Mouse (Mus musculus) embryonic facial prominence, embryonic 12.5 days (tissue): ENCODE data around the gene Lsamp. TPM values are rescaled to one million over a fixed set of nuclear protein-coding genes. Genes with fewer than 3 reads are reported as not detected.
A peak's percentile ranks its signal among the peaks of the same experiment; 100 is the strongest.

Experiments used
- ATAC-seq: fragments of 200-750 bp; cut with Nextera tagmentation; 2 replicates; pipeline ENCODE4 v1.8.0; 2017; ENCODE audit not compliant: insufficient number of reproducible peaks, insufficient read depth, low FRiP score, low TSS enrichment
- H3K27ac ChIP-seq: fragments of 300-500 bp; sonication (generic); 2 replicates; pipeline ENCODE4 v1.5.1; 2016; ENCODE audit warnings: mild to moderate bottlenecking
- H3K27me3 ChIP-seq: fragments of 300-500 bp; sonication (generic); 2 replicates; pipeline ENCODE4 v1.6.1; 2016; ENCODE audit warnings: mild to moderate bottlenecking, moderate library complexity
- H3K36me3 ChIP-seq: fragments of 300-500 bp; sonication (generic); 2 replicates; pipeline ENCODE4 v1.6.1; 2016; ENCODE audit warnings: mild to moderate bottlenecking
- H3K4me1 ChIP-seq: fragments of 300-500 bp; sonication (generic); 2 replicates; pipeline ENCODE4 v1.6.1; 2016
- H3K4me2 ChIP-seq: fragments of 300-500 bp; sonication (generic); replicated peaks from 2 replicates; pipeline ENCODE4 v1.6.1; 2016; ENCODE audit warnings: mild to moderate bottlenecking, moderate library complexity
- H3K4me3 ChIP-seq: fragments of 300-500 bp; sonication (generic); 2 replicates; pipeline ENCODE4 v1.5.1; 2016; ENCODE audit warnings: mild to moderate bottlenecking
- H3K9ac ChIP-seq: fragments of 300-500 bp; sonication (generic); 2 replicates; pipeline ENCODE4 v1.6.1; 2016; ENCODE audit warnings: mild to moderate bottlenecking, moderate library complexity
- H3K9me3 ChIP-seq: fragments of 300-500 bp; sonication (generic); 2 replicates; pipeline ENCODE4 v1.6.1; 2016; ENCODE audit warnings: mild to moderate bottlenecking, moderate library complexity
- WGBS: fragments of 180-500 bp; shearing (Covaris S2); methylation state at CpG from one replicate; pipeline ENCODE4 v1.1.7; 2016; 5-methylcytosine and 5-hydroxymethylcytosine counted together
- polyA plus RNA-seq: library from polyadenylated mRNA; unstranded; fragments of >200 nt; fragmentation: Nextera tagmentation; extraction: Ambion mirVana; gene quantifications from 2 replicates; pipeline ENCODE4 v1.2.1, GENCODE M21; 2016

Lsamp gene
- polyA plus RNA-seq, 1 experiment from 2014 or later, result 11.5 TPM

DNA sequence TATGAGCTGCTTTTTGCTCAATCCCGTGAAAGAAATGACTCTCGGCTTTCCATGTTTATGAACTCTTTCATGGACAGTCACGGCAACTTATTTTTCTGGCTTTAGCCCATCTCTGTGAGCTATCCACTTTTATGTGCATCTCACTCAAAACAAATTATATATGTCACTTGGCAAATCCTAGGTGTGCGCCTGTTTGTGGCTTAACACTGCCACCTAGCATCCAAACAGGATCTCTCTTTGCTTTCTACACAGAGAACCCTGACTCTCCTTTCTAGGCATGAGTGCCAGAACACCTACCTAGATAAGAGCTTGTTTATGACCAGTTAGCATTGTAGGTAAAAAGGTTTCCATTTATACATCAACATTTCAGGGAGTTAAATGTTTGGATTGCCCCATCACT is 1146.9 kb downstream of the Lsamp start:
- no peak for ATAC-seq
- WGBS, result 75% methylated on average over 4 of the region's 4 CpGs
- no peaks in the 10 kb centered on the region; the same call in 1 of the 2 replicates for H3K4me1 ChIP-seq
- no peak overlapping the region for H3K9ac ChIP-seq
- H3K4me3 ChIP-seq, result no peak overlapping the region
- H3K9me3 ChIP-seq, result no peaks in the 10 kb centered on the region
- no peaks in the 10 kb centered on the region for H3K36me3 ChIP-seq
- H3K27me3 ChIP-seq, result no peaks in the 10 kb centered on the region
- no peak overlapping the region for H3K27ac ChIP-seq
- no peak overlapping the region for H3K4me2 ChIP-seq

DNA sequence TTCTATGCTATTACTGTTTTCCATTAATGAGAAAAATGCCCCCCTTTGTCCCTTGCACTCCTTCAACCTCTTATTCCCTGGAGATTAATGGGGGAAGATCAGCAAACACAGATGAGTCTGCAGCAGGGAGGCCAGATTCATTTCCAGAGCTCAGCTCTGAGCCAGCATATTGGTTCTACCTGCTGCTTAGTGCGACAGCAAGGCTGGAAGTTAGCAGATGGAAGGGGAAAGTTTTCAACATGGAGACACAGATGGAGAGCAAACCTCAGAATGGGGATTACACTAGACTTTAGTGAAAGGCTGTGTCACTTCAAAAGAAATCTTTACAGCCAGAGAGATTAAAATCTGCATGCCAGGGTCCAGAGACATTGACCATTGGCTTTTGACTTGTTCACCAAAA is 1188.7 kb downstream of the Lsamp start:
- Histone ChIP-seq H3K4me3 (no peak overlapping the region), H3K9ac (no peak overlapping the region), H3K27me3 (no peaks in the 10 kb centered on the region), H3K27ac (no peak overlapping the region), H3K9me3 (no peaks in the 10 kb centered on the region), H3K4me1 (no peaks in the 10 kb centered on the region), H3K36me3 (no peaks in the 10 kb centered on the region), H3K4me2 (no peak overlapping the region)
- no peak for ATAC-seq
- 80% methylated on average over 1 of the region's 1 CpGs for WGBS

DNA sequence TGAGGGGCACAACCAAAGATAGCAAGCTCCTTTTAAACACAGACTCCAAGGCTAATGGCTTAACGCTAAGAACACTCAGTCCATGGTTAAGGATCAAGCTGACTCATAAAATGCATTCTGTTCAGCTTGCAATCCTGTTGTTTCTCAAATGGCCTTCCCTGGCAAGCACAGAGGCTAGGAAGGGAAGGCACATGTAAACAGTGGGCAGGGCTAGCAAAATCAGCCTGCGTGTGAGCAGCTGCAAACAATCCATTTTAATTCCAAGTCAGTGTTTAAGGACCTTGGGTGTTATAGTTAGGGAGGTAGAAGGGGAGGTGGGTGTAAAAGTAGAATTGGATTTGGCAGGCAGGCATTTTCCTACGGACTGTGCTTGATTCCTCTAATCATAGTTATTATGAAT is 1195.4 kb downstream of the Lsamp start:
- H3K4me3 ChIP-seq, result no peak overlapping the region
- 0 out of 2 replicates have a peak, but pooled peaks have one; percentile 28 for ATAC-seq
- H3K27me3 ChIP-seq, result no peaks in the 10 kb centered on the region
- no peak overlapping the region for H3K27ac ChIP-seq
- no peak overlapping the region for H3K4me2 ChIP-seq
- H3K36me3 ChIP-seq, result no peaks in the 10 kb centered on the region
- H3K9me3 ChIP-seq, result no peaks in the 10 kb centered on the region
- H3K9ac ChIP-seq, result no peak overlapping the region
- no peaks in the 10 kb centered on the region for H3K4me1 ChIP-seq
- 44% methylated on average over 3 of the region's 3 CpGs for WGBS

DNA sequence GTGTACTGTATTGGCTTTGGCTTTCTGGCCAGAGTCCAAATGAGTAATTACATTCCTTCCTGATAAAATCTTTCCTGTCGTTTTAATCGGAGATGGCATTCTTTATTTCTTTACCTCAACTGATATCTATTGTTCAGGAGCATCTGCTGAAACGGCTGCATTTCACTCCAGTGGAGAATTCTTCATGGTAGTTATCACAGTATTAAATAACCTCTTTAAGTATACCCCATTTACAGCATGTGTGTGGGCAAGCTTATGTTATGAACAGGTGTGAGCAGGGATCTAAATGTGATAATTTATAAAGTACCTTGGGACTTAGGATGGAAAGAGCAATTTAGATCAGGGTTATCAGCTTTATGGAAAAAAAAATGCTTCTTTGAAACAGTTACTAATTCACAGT is 1196.7 kb downstream of the Lsamp start:
- WGBS, result 50% methylated on average over 3 of the region's 3 CpGs
- H3K9ac ChIP-seq, result no peak overlapping the region
- no peak overlapping the region for H3K4me3 ChIP-seq
- H3K4me1 ChIP-seq, result no peaks in the 10 kb centered on the region
- H3K27ac ChIP-seq, result no peak overlapping the region
- no peaks in the 10 kb centered on the region for H3K9me3 ChIP-seq
- no peak for ATAC-seq
- H3K36me3 ChIP-seq, result no peaks in the 10 kb centered on the region
- H3K27me3 ChIP-seq, result no peaks in the 10 kb centered on the region
- no peak overlapping the region for H3K4me2 ChIP-seq

DNA sequence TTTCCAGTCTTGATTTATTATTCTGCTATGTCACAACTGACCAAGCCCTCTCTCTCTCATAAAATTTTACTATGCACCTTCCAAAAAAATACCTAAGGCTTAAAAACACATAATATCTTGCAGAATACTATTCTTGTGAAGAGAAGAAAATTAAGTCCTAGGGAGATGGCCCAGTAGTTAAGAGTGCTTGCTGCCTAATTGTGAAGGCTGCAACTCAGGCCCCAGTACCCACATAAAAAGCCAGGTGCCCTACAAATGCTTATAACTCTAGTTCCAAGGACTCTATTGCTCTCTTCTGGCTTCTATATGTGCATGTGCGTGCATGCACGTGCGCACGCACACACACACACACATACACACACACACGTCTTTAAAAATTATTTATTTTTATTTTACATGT is 1225.9 kb downstream of the Lsamp start:
- ATAC-seq, result no peak

DNA sequence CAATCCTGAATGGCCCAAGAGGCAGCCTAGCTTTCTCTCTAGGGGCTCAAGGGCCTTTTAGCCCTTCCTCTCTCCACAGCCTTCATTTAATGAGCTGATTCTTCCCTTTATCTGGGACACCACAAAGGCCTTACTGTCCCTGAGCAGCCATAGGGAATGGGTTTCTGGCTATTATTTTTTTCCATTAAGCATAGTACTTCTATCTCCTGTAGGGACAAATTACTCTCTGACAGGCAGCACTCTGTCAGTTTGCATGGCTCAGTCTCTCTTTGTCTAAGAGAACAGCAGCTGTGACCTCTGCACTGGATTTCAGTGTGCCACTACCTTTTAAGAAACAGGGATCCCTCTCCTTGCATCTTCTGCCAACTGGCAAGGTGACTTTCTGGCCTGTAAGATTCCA is 1251.7 kb downstream of the Lsamp start:
- no peak for ATAC-seq
- Histone ChIP-seq H3K36me3 (no peaks in the 10 kb centered on the region), H3K27ac (no peak overlapping the region), H3K27me3 (no peaks in the 10 kb centered on the region), H3K9me3 (no peaks in the 10 kb centered on the region), H3K9ac (no peak overlapping the region), H3K4me3 (no peak overlapping the region), H3K4me2 (no peak overlapping the region), H3K4me1 (no peaks in the 10 kb centered on the region)

More for the DNA sequence above, 1225.9 kb downstream of the Lsamp start:
- Histone ChIP-seq H3K9me3 (no peaks in the 10 kb centered on the region), H3K36me3 (no peaks in the 10 kb centered on the region), H3K4me1 (no peaks in the 10 kb centered on the region), H3K9ac (no peak overlapping the region), H3K27me3 (no peaks in the 10 kb centered on the region), H3K4me2 (no peak overlapping the region), H3K27ac (no peak overlapping the region), H3K4me3 (no peak overlapping the region)
- 93% methylated on average over 5 of the region's 5 CpGs for WGBS

DNA sequence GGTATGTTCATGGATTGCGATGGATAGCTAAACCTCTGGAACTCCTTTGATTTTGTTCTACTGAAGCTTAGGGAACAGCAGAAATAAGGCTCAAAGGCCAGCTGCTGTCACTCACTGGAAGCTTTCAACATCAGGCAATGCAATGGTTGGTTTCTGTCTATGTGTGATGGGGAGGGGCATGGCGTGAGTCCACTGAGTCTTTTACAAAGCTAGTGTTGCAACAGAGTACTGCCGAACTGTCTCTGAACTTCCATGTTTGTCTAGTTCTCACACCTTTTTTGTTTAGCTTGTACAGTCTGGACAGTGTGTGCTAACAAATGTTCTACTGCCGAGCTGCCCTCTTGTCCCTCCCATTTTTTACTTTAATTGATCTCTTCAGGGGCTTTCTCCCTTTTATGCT is 1258.7 kb downstream of the Lsamp start:
- WGBS, result 80% methylated on average over 4 of the region's 4 CpGs
- H3K27me3 ChIP-seq, result no peaks in the 10 kb centered on the region
- no peak overlapping the region for H3K4me2 ChIP-seq
- no peaks in the 10 kb centered on the region for H3K9me3 ChIP-seq
- no peaks in the 10 kb centered on the region for H3K36me3 ChIP-seq
- H3K4me1 ChIP-seq, result no peaks in the 10 kb centered on the region
- no peak overlapping the region for H3K4me3 ChIP-seq
- no peak overlapping the region for H3K9ac ChIP-seq
- ATAC-seq, result no peak
- H3K27ac ChIP-seq, result no peak overlapping the region

DNA sequence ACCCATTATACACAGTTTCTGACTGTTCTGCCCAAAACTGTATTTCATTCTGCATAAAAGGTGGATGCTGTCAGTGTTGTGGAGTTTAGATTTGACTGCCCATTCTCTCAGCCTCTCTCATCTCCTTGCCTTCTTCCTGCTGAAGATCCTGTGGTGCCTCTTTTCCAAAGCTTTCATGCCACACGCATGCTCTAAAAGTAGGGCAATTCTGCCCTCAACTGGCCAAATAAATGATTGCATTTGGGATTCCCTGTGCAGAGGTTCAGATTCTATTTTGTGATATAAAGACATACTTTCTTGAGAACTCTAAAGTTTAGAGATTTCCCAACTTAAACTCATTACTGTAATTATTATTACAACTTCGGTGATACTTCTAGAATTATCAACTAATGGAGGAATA is 1260.5 kb downstream of the Lsamp start:
- H3K4me2 ChIP-seq, result no peak overlapping the region
- no peaks in the 10 kb centered on the region for H3K27me3 ChIP-seq
- no peaks in the 10 kb centered on the region for H3K4me1 ChIP-seq
- no peak for ATAC-seq
- 13% methylated on average over 2 of the region's 2 CpGs for WGBS
- no peak overlapping the region for H3K4me3 ChIP-seq
- H3K9ac ChIP-seq, result no peak overlapping the region
- no peak overlapping the region for H3K27ac ChIP-seq
- no peaks in the 10 kb centered on the region for H3K36me3 ChIP-seq
- no peaks in the 10 kb centered on the region for H3K9me3 ChIP-seq

DNA sequence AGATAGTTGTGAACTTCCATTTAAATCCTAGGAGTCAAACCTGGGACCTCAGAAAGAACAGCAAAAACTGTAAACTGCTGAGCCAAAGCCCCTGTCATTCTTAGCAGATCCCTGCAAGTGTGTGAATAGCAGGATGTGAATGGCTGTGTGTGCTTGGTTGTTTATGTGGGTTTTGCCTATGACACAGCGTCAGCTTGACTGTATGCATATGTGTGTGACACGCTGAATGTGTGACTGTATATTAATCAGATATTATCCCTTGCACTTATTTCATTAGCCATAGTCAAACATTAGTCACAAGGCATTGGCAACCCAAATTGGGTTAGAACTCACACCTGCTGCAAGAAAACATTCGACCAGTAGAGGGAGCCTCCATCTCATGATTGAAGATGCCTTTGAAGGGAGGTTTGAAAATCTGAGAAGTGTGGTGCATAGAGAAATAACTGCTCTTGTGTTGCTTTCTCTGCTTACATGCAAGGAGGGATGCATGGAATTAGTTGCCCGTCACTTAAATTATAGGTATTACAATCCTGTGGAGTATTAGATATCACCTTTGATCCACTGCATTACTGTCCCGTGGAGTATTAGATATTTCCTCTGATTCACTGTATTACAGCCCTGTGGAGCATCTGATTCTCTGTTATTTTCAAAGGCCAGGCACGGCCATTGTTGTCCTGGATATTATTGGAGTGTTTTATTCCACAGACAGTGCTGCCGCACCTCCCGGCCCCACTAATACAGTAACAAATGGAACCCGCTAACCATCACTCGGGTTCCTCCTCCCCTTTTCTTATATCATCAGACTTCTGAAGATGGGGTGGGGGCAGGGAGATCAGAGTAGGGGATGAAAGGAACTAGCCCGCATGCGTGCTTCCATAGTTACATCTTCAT is 1274.2 kb downstream of the Lsamp start:
- ATAC-seq, result no peak
- Histone ChIP-seq H3K4me3 (no peak overlapping the region), H3K9me3 (no peaks in the 10 kb centered on the region), H3K27me3 (no peaks in the 10 kb centered on the region), H3K36me3 (no peaks in the 10 kb centered on the region), H3K9ac (no peak overlapping the region), H3K27ac (no peak overlapping the region), H3K4me1 (no peaks in the 10 kb centered on the region), H3K4me2 (no peak overlapping the region)
- 56% methylated on average over 12 of the region's 12 CpGs for WGBS

DNA sequence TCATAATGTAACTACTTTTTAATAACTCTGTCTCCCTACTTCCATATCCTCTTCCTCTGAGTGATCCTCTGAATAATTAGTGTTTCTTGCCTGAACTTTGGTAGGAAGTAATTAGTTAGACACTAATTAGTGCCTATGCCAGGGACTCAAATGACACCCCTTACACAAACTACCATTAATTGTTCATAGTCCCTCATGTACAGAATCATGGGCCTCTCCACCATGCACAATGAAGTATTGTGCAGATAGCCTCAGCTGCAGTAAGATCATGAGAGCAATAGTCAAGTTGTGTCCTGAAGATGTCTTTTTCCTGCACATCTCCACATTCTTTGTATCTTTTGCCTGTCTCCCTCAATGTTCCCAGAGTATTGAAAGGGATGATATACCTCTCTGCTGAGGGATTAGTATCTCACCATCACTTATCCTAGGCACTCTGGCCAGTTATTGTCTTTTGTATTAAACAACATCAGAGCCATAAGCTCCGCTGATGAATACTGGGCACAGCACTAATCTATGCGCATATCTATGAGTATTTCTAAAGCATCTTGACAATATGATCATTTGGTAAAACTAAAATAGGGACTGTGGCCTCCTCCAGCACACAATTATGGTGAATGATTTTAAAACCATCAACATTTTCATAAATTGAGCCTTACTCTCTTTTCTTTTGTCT is 1292.0 kb downstream of the Lsamp start:
- Histone ChIP-seq H3K36me3 (no peaks in the 10 kb centered on the region), H3K4me3 (no peak overlapping the region), H3K27me3 (no peaks in the 10 kb centered on the region), H3K4me2 (no peak overlapping the region), H3K4me1 (no peaks in the 10 kb centered on the region), H3K9ac (no peak overlapping the region), H3K27ac (no peak overlapping the region), H3K9me3 (no peaks in the 10 kb centered on the region)
- WGBS, result 93% methylated on average over 2 of the region's 2 CpGs
- no peak for ATAC-seq

DNA sequence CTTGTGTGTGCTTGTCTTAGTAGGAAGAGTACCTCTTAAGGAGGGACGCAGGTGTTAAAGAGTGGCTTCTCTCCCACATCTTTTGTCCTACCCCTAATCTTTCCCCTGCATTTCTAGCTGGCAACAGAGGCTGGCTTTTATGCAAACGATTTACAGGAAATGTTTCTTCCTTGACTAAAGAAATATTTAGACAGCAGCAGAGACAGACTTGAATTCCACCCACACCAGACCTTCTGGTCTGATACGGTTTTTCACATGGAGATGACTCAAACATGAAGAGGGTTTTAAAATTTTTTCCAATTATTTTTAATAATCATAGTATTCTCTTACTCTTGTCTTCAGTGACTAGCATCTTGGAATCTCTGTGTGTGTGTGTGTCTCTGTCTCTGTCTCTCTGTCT is 1333.8 kb downstream of the Lsamp start:
- 73% methylated on average over 3 of the region's 3 CpGs for WGBS
- no peak for ATAC-seq

DNA sequence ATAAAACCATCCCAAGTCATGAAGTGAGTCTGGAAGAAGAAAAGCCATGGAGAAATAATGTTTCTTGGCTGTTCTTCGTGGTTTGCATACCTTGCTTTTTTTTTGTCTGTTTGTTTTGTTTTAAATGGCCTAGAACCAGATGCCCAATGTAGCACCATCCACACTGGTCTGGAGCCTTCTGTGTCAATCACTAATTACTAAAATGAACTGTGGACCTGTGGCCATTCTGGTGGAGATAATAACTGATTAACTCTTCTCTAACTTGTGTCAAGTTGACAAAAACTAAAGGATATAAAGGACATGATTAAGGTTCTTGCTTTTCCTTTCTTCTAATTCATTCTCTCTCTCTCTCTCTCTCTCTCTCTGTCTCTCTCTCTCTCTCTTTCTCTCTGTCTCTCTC is 1359.3 kb downstream of the Lsamp start:
- H3K9ac ChIP-seq, result no peak overlapping the region
- H3K36me3 ChIP-seq, result no peaks in the 10 kb centered on the region
- no peaks in the 10 kb centered on the region for H3K4me1 ChIP-seq
- no peaks in the 10 kb centered on the region for H3K9me3 ChIP-seq
- no peak overlapping the region for H3K4me2 ChIP-seq
- no peak for ATAC-seq
- WGBS, result 69% methylated on average over 1 of the region's 1 CpGs
- no peak overlapping the region for H3K27ac ChIP-seq
- no peaks in the 10 kb centered on the region for H3K27me3 ChIP-seq
- H3K4me3 ChIP-seq, result no peak overlapping the region

More for the DNA sequence above, 1333.8 kb downstream of the Lsamp start:
- H3K4me1 ChIP-seq, result no peaks in the 10 kb centered on the region
- H3K27ac ChIP-seq, result no peak overlapping the region
- H3K36me3 ChIP-seq, result no peaks in the 10 kb centered on the region
- H3K27me3 ChIP-seq, result no peaks in the 10 kb centered on the region
- H3K4me2 ChIP-seq, result no peak overlapping the region
- H3K9me3 ChIP-seq, result no peaks in the 10 kb centered on the region
- H3K4me3 ChIP-seq, result no peak overlapping the region
- H3K9ac ChIP-seq, result no peak overlapping the region
